Mouse (Mus musculus) CH12F3 (cell line): ENCODE results near the gene Paox.

Experiments used
- in situ Hi-C: fragments of 300-500 bp; cut with MboI; formaldehyde crosslinking; loops from 2 replicates; pipeline ENCODE4 v1.14.3; 2020; ENCODE audit warnings: low sequenced_read_pairs

Gene Paox

DNA sequence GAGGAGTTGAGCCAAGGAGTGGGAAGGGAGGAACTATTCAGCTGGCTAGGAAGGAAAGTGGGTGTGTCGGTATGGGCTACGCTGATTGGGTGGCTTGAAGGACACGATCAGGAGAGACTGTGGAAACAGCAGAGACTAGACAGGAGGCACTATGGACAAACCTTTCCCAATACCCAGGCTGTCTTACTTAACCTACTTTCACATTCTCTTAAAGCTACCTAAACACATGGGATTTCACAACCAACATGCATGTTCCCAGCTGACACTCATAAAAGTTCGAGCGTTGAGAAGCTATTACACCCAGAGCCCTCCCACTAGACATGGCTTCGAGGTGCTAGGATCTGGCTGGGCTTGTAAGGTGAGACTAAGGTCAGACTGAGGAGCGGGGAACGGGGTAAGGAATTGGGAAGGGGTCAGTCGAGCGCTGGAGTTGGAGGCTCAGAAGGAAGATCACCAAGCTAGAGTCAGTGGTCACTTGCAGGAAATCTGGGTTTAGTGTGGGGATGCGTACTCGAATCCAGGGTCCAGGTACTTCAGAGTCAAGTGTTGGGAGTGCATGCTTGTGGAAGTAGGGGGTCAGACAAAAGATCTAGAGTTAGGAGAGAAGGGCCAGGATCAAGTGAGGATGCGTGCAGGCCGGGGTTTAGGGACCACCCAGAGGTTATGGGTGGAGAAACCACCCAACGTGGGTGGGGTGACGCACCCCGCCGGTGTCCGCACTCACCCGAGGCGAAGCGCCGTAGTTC is at the start of gene Paox:
Paox (plus strand) TSS at position 217 of the 746 bp plus-strand sequence.
- in situ Hi-C loops, result no loop called here

- in situ Hi-C loops, result loop anchor here (10.0 kb wide), 1 partner anchor 163 kb away; no protein-coding TSS in a partner anchor
Observed at GRCm38 (mm10) chr7:140067397-140067796, 48.2 kb upstream of the Paox start.

- in situ Hi-C loops, result no loop called here
Observed at GRCm38 (mm10) chr7:140070042-140070711, 45.4 kb upstream of the Paox start.

GRCm38 (mm10) chr7:140077698-140078097 is 37.9 kb upstream of the Paox start:
- in situ Hi-C loops, result no loop called here

DNA sequence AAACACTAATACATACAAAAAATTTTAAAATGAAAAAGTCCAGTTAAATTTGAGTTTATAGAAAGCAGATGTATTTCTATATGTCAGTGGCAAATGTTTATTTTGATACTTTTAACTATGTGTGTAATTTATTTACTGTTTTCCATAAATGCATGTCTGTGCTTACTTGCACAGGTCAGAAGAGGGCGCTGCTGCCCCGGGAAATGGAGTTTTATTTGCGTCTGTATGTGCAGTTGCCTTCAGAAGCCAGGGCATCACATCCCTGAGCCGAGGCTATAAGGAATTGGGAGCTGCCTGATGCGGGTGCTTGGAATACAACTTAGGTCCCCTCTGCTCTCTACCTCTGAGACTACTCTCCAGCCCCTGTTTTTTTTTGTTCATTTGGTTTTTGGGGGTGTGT is 36.9 kb upstream of the Paox start:
- in situ Hi-C loops, result no loop called here

GRCm38 (mm10) chr7:140080503-140081156 is 35.0 kb upstream of the Paox start:
- in situ Hi-C loops, result loop anchor here (5.0 kb wide), 1 partner anchor 62 kb away; no protein-coding TSS in a partner anchor

GRCm38 (mm10) chr7:140081408-140082241 is 34.0 kb upstream of the Paox start:
- in situ Hi-C loops, result loop anchor here (5.0 kb wide), 1 partner anchor 61 kb away; no protein-coding TSS in a partner anchor

DNA sequence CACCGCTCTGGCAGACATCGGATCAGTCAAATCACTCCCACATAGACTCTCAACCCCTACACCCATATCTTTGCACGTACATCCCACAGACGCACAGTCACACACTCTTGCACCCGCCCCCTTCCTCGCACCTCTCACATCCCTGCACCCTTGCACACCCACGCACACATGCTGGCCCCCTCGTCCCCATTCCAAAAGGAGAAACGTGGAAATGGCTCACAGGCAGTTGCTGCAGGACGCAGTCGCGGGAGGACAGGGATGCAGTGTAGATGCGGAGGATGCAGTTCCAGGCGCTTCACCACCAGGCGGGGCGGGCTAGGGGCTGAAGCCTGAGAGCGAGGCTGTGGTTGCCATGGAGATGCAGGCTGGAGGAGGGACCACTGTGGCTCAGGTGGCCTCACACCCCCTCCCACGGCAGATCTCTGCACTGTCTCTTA is 33.3 kb upstream of the Paox start, which contains the start of gene Caly:
Caly (minus strand) TSS at position 307 of the 437 bp plus-strand sequence.
- in situ Hi-C loops, result loop anchor here (5.0 kb wide), 1 partner anchor 60 kb away; no protein-coding TSS in a partner anchor

GRCm38 (mm10) chr7:140090601-140091000 is 25.0 kb upstream of the Paox start:
- in situ Hi-C loops, result no loop called here

- in situ Hi-C loops, result no loop called here
Observed at GRCm38 (mm10) chr7:140092924-140093528, 22.6 kb upstream of the Paox start, which contains the start of gene Prap1. TSS of gene Prap1 (plus strand) at chr7:140093395.

GRCm38 (mm10) chr7:140094954-140095353 is 20.6 kb upstream of the Paox start:
- in situ Hi-C loops, result no loop called here

GRCm38 (mm10) chr7:140095556-140095955 is 20.0 kb upstream of the Paox start:
- in situ Hi-C loops, result no loop called here

- in situ Hi-C loops, result no loop called here
Observed at GRCm38 (mm10) chr7:140096055-140096454, 19.5 kb upstream of the Paox start.

DNA sequence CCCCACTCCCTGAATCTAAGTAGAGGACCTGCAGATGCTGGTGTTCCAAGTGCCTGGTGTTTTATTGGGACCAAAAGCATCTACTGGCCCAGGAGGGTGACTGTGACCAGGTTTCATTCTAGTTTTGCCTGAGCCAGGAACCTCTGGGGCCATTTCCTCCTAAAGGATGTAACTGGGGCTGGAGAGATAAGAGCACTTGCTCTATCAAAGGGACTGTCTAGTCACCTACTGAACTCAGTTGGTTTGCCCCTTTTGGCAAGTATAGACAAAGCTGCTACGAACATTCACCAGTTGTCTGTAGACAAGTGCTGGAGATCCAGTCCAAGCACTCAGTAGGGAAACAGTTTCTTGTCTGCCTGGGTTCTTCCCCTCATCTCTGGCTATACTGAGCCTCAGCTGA is 17.1 kb upstream of the Paox start:
- in situ Hi-C loops, result no loop called here

- in situ Hi-C loops, result no loop called here
Observed at GRCm38 (mm10) chr7:140101498-140101897, 14.1 kb upstream of the Paox start.

DNA sequence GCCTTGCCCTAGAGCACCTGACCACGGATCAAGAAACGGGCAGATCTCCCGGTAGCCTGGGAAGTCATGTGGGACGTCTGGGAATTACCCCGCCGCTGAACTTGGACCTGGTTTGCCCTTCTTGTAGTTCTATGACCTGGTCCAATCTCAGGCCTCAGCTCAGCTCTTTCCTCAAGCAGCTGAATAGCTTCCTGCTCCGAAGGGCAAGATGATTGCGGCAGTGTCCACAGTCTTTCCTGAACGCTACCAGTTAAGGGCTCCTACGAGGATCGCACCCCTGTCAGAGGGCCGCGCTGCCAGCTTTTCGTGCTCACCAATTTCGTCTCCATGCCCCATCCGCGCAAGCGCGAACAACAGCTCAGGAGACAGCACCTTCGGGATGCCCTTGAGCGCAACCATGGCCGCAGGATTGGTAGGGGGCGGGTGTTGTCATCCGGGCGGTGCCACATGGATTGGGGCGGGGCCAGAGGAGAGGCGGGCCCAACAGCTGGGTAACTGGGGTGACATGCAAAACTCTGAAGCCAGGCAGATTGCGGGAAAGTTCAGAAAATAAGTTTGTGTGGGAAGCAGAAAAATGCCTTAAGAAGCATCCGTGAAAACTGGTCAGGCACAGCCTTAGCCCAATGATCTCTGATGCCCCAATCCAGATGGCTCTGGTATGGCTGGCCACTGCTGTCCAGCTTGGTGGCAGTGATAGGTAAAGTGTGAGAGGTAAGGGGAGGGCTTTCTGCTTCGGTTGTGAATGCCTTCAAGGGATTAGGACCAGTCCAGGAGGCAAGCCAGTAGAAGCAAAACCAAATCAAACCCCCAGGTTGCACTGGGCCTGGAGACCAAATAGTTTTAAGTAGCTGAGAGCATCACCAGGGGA is 13.4 kb upstream of the Paox start, which contains the start of gene Fuom:
Fuom (minus strand) TSS at position 449 of the 868 bp plus-strand sequence.
- in situ Hi-C loops, result no loop called here

DNA sequence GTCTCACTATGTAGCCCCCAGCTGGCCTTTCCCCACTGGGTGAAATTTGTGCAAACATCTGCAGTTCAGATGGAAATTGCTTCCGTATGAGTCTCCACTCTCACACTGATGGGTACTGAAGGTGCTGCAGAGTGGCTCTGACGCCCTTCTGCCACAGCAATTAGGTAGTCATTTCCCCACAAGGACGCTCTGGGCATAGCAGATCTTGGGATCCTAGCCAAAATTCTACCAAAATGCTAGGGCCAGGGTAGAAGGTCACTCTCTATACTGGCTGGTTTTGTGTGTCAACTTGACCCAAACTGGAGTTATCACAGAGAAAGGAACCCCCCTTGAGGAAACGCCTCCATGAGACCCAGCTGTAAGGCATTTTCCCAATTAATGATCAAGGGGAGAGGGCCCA is 11.6 kb upstream of the Paox start:
- in situ Hi-C loops, result no loop called here

DNA sequence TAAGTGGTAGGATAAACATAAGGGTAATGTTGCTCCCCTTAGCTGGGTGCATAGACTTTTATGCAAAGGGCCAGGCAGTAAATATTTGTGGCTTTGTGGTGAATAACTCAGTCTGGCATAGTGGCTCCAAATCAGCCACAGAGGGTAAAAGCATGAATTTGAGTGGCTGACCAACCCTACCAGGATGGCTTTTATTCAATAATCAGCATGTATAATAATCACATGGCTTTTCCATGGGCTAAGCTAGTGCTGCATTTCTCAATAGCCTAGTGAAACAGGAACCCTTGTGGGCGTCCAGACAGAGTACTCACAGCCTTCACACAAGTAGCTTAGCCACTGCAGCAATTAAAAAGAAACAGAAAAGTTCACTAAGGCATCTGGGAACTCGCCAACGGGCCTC is 3.7 kb upstream of the Paox start:
- in situ Hi-C loops, result no loop called here
